Mouse (Mus musculus) right cerebral cortex, postnatal 14 days (tissue): ENCODE data around the gene Hoxb2.

ENCODE experiments used
- DNase-seq: peaks from one replicate; pipeline ENCODE4 v3.0.0; 2022

The Hoxb2 gene

GRCm38 (mm10) chr11:96351831-96352230 lies 1.5 kb downstream of the Hoxb2 start:
- DNase-seq, result no peak

- DNase-seq, result no peak
These were observed 2.6 kb downstream of the Hoxb2 start for GRCm38 (mm10) chr11:96352691-96353521.

DNA sequence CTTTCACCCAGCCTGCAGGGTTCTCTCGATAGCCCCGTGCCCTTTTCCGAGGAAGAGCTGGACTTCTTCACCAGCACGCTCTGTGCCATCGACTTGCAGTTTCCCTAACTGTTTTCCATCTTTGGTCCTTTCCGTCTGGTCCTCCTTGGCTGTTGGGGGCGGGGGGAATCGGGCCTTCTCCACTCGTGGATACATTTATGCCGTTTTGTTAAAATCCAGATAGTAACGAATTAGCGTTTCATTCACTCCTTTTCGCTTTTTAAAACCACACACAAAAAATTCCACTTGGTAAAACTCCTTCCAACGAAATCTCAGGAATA lies 3.2 kb downstream of the Hoxb2 start:
- DNase-seq, result no peak

DNA sequence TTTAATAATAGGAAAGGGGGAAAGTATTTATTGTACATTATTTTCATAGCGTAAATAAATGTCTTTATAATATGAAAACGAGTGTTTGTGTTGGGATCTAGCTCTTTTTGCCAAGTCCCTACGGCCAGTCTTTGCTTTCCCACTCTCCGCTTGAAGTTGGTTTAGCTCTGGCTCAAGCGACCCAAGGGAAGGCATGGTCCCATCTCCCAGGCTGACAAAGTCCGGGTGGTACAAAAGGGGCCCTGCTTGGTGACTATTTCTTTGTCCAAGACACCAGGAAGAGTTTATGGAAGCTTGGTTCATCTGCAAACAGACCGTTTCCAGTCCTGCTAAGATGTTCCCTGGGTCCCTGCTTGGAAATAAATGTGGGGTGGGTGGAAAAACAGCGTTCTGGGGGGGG lies 3.6 kb downstream of the Hoxb2 start:
- DNase-seq, result no peak

DNA sequence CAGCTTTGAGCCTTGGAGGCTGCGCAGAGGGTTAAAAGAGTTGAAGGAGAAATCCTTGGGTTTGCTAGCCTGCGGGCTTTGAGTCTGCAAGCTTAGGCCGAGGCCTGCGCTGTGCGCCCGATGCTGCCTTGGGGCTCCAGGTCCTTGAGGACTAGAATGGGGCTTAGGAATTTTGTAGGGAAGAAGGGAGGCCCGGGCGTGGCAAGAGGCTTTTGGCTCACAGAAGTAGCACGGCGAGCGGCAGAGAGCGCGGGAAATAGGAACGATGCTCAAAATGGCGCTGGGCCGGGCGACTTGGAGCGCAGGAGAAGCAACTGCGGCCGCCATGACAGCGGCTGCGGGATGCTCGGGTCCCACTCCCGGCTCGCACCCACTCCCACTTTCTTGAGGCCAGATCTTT lies 4.1 kb downstream of the Hoxb2 start:
- no peak for DNase-seq

DNA sequence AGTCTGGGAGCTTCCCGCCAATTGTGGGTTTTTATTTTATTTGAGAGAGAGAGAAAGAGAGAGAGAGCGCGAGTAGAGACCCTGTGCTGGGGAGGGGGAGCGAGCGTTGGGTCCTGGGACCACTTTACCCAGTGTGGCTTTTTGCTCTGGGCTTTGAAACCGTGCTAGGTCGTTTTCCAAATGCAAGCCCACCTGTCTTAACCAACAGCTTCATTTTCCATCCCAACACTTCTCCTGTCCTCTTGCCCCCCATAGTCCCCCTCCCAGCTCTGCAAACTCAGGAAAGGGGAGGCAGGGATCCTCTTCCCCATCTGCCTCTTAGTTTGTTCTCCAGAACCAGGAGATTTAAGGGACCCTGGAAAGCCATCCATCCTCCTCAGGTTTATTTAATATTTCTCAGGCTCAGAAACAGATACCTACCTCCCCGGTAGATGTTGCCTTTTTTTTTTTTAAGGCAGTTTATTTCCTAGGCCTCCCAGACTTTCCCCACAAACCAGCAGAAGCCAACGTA lies 4.5 kb downstream of the Hoxb2 start:
- no peak for DNase-seq

DNA sequence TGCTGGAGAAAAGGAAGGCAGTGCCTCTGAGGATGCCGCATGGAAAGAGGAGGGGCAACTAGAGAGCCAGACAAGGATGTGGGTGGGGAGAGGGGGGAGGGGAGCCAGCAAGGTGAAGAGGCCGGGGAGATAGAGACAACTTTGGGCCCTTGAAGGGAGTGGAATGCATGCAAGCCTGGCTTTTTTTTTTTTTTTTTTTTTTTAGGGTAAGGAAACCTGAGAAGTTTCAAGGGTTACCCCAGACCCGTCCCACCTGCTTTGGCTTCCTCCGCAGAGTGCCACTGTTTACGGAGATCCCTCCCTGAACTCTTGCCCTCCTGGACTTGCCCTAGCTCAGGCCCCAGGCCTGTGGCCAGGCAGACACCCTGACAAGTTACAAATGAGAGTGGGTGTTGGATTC lies 13.5 kb downstream of the Hoxb2 start:
- DNase-seq, result no peak

GRCm38 (mm10) chr11:96365441-96366091 lies 15.2 kb downstream of the Hoxb2 start, which contains the start of gene Hoxb1:
Gene Hoxb1 (plus strand): TSS chr11:96365752.
- DNase-seq, result no peak

DNA sequence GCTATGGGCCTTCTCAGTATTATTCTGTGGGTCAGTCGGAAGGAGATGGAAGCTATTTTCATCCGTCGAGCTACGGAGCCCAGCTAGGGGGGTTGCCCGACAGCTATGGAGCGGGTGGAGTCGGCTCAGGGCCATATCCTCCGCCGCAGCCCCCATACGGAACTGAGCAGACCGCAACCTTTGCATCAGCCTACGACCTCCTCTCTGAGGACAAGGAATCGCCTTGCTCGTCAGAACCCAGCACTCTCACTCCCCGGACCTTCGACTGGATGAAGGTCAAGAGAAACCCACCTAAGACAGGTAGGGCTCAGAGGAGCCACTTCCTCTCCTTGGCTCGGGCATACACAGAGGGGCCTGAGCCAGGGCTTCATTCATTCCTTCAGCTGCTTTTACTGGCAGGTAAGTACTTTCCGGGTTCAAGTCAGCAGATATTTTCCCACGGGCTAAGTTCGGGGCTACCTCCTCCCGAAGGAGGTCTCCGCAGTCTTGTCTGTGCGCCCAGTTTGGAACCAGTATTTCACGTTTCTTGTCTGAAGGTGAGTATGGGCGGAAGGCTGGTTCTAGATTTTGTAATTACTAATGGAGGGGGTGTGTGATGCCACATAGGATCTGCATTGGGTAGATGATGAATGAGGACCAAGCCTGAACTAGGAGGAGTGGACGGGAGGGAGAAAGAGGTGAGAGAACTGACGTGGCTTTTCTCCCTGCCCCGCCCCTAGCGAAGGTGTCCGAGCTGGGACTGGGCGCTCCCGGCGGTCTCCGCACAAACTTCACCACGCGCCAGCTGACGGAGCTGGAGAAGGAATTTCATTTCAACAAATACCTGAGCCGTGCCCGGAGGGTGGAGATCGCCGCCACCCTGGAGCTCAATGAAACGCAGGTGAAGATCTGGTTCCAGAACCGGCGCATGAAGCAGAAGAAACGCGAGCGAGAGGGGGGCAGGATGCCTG lies 16.0 kb downstream of the Hoxb2 start:
- DNase-seq, result no peak

- DNase-seq, result no peak
These were observed 16.8 kb downstream of the Hoxb2 start for GRCm38 (mm10) chr11:96367141-96367540.

DNA sequence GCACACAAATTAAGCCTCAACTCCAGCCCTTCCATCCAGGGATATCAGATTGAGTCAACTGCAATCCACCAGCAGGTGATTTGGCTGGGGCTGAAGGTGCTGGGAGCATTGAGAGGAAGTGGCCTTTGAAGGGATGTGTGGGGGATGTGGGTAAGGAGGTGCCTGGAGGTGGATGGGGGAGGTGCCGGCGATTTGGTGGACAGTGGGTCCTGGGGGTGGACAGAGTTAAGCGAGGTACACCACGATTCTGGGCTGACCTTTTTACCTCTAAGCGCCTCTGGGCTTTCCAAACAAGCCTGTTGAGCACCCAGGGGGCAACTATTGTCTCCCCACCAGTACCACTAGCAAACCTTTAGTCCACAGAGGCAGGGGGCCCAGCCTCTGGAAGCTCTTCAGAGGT lies 18.4 kb downstream of the Hoxb2 start:
- DNase-seq, result no peak

DNA sequence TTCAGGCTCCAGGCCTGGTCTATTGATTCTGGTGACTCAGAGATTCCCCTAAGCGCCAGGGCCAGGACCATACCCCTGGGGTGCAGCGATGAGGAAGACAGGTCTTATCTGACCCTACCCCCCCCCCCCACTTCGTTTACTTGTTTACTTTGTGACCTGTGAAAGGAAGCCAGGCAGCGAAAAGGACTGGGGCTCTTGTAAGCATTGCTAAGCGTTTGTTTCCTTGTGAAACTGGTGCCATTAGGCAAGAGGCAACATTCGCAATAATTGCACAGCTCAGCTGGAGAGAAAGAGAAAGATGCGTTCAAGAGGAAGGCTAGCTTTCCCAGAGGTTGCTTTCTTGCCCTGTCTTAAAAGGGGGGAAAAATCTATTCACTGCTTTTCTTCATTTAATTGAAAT lies 18.8 kb downstream of the Hoxb2 start:
- no peak for DNase-seq

DNA sequence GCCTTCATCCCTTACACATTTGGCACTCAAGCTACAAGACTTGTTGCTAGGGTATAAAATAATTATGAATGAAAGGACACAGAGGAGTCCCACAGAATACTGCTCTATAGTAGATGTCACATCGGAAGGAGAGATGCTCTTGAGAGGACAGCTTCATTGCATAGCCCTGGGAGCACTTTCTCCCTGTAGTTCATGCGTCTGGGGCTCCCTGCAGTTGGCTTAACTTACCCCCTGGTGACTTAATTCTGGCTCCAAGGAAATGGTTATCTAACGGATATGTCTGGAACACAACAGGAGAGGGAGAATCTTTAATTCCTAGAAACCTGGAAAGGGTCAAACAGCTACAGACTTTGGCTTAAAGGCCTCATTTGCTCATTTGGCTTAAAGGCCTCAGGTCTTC lies 21.4 kb downstream of the Hoxb2 start:
- DNase-seq, result no peak

- no peak for DNase-seq
These were observed 22.2 kb downstream of the Hoxb2 start for GRCm38 (mm10) chr11:96372519-96372918.

- DNase-seq, result no peak
These were observed 24.5 kb downstream of the Hoxb2 start for GRCm38 (mm10) chr11:96374810-96375209.

- DNase-seq, result no peak
These were observed 33.1 kb downstream of the Hoxb2 start for GRCm38 (mm10) chr11:96383381-96383780.

DNA sequence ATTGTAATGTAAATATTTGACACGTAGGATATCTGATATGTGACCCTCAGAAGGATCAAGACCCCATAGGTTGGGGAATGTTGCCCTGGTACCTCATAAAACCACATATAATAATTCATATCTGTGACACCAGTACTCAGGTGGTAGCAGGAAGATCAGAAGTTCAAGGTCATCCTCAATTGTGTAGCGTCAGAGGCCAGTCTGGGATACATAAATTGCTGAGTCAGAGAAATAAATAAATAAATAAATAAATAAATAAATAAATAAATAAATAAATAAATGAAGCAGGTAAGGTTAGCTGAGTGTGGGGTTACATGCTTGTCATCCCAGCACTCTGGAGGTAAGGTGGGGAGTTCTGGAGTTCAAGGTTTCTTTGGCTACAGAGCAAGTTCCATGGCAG lies 37.3 kb downstream of the Hoxb2 start:
- no peak for DNase-seq

DNA sequence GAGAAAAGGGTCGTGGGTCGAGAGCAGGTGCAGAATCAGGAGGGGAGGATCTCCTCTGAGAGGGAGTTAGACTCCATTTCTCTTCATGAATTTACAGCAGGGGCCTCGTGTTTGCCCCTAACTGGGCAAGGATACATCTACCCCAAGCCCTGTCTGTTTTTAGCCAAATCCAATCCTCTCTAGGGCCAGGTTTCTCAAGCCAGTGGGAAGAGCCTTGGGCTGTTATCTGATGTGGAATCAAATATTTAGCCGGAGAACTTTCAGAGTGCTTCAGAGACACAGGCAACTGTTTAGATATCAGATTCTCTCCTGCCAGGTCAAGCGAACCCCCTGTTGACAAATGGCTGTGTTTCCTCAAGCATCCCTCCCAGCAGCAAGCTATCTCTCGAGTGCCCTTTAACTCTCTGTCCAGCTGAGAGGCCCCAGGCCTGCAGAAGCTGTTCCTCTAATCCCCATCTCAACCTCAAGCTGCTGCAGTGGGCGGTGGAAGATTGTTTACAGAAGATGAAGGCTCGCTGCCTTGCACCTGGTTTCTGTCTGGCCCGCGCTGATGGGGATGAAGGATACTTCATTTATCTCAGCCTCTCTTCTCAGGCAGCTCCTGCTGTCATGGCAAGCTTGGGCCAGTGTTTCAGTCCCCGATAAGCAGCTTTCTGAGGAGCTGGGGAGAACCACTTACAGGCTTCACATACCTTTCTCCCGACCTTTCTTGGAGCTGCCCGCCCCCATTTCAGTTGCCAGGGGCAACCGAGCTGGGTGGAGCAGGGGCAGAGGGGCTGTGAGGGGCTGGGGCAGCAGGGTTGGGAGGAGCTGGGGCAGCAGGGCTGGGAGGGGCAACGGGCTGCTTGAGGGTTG lies 46.7 kb downstream of the Hoxb2 start:
- no peak for DNase-seq

- no peak for DNase-seq
These were observed 47.5 kb downstream of the Hoxb2 start for GRCm38 (mm10) chr11:96397806-96398335.

- DNase-seq, result no peak
These were observed 49.6 kb downstream of the Hoxb2 start for GRCm38 (mm10) chr11:96399923-96400322.
